Mouse (Mus musculus) gastrocnemius, adult 18-20 months (tissue): Measurements from ENCODE around the gene Sept10. TPM values are rescaled to one million over a fixed set of nuclear protein-coding genes. Genes with fewer than 3 reads are reported as not detected.

ENCODE experiments used
- DNase-seq: peaks from one replicate; pipeline ENCODE4 v3.0.0; 2021; ENCODE audit warnings: low spot score
- long read RNA-seq, 2 experiments: library from polyadenylated mRNA; stranded (forward); transcript quantifications; one replicate each; pipeline ENCODE4 v2.0.0; 2021
- total RNA-seq, 2 experiments: library from RNA; stranded (reverse); gene quantifications; 2 replicates each; pipeline ENCODE4 v1.2.3; 2021

The Sept10 gene
- total RNA-seq, result 1 to 10 TPM; 6.5 to 8.5 TPM
- long read RNA-seq, experiment 1, partial matches to known transcripts, result 0 of 2 reads
- long read RNA-seq, experiment 1, other reads (novel, unspliced or antisense), result 0 of 2 reads
- long read RNA-seq, experiment 2, partial matches to known transcripts, result 1 of 2 reads
- long read RNA-seq, experiment 2, other reads (novel, unspliced or antisense), result 1 of 2 reads

- peak; percentile 97 for DNase-seq
These were observed at the start of gene Sept10, which contains the start of gene Sowahc for GRCm38 (mm10) chr10:59221473-59222270. Sept10 (minus strand) TSS chr10:59221847. Sowahc (plus strand) TSS chr10:59221953.

GRCm38 (mm10) chr10:59268754-59269153 is 47.1 kb upstream of the Sept10 start:
- DNase-seq, result no peak

DNA sequence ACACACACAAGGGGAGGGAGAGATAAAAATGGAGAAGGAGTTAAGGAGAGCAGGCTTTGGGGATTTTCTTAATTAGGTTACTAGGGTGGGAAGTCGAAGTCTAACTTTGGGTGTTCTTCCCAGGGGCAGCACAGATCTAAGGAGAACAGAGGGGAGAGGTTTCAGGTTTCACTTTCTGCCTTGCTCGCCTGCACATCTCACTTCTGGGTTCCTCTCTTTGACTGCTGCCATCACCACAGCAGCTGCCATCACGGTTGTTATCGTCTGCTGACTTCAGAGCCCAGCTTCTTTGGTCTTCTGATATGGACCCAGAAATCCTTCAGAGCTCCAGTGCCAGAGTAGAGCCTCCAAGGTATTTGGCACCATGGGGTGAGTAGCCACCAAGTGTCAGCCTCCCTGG is 46.5 kb upstream of the Sept10 start:
- no peak for DNase-seq

GRCm38 (mm10) chr10:59267275-59267674 is 45.6 kb upstream of the Sept10 start:
- DNase-seq, result no peak

DNA sequence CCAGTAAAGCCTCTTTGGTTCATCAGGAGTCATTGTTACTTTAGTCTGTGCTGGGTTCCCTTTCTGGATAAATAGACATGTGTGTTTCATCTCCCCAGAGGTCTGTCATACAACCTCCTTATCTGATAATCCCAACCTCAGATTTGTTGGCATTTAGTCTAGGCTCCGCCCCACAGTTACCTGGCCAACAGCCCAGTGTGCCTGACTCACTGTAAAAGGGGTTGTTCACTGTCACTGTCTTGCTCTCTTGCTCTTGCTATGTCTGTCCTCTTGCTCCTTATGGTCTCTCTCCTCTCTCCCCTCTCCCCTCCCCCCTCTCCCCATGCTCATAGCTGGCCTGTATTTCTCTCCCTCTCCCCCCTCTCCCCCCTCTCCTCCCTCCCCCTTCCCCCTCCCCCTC is 44.5 kb upstream of the Sept10 start:
- no peak for DNase-seq

DNA sequence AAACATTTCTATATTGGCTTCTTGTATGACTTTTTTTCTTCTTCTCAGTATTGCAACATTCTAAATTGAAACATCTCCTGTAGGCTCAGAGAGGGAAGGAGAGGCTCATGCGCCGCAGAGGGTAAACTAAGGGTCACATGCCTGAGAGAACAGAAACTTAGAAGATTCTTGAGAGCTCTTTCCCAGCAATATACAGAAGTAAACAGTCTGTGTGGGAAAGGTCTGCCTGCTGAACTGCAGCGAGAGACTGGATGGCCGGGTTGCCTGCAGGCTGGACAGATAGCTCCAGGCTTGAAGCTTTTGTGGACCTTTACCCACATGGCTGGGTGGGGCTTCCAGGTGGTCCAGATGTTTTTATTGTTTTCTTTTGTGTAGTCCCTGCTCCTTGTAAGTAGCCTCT is 44.0 kb upstream of the Sept10 start:
- no peak for DNase-seq

- no peak for DNase-seq
These were observed 43.4 kb upstream of the Sept10 start for GRCm38 (mm10) chr10:59265067-59265466.

DNA sequence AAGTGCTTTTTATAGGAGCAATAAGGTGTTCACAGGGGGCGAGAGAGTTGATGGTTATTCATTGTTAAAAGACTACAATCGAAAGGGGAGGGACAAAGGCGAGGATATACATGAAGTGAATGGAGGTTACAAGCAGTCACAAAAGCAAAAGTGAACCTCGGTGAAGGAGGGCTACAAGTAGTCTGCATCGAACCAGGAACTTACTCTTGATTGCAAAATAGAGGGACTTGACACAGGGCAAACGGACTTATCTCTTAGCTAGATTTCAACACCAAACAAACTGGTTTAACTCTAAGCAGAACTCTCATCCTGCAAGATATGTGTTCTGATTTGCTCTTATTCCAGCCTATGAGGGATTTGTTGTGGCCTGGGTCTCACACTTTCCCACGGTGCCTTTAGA is 41.3 kb upstream of the Sept10 start:
- DNase-seq, result no peak

- no peak for DNase-seq
These were observed 40.4 kb upstream of the Sept10 start for GRCm38 (mm10) chr10:59262021-59262420.

GRCm38 (mm10) chr10:59261603-59262002 is 40.0 kb upstream of the Sept10 start:
- no peak for DNase-seq

- no peak for DNase-seq
These were observed 37.9 kb upstream of the Sept10 start for GRCm38 (mm10) chr10:59259572-59259971.

GRCm38 (mm10) chr10:59256533-59256932 is 34.9 kb upstream of the Sept10 start:
- DNase-seq, result no peak

- no peak for DNase-seq
These were observed 32.0 kb upstream of the Sept10 start for GRCm38 (mm10) chr10:59253541-59254079.

DNA sequence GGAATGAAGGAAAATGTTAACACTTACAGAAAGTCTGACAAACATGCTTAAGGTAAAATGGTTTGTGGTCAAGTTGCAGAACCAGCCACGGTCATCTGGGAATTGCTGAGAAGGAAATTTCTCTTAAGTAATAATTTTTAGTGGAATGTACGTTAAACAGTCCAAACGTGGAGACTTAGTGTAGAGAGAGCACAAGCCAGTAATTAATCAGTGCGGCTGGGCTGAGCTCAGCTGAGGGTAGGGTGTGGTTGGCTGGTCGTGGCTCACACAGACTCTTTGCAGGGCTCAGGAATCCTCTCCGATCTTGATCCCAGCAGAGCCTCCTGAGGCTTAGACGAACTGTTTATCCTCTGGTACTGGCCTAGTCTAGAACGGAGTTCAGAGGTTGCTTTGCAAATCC is 30.7 kb upstream of the Sept10 start:
- DNase-seq, result no peak

GRCm38 (mm10) chr10:59251980-59252379 is 30.3 kb upstream of the Sept10 start:
- DNase-seq, result no peak

DNA sequence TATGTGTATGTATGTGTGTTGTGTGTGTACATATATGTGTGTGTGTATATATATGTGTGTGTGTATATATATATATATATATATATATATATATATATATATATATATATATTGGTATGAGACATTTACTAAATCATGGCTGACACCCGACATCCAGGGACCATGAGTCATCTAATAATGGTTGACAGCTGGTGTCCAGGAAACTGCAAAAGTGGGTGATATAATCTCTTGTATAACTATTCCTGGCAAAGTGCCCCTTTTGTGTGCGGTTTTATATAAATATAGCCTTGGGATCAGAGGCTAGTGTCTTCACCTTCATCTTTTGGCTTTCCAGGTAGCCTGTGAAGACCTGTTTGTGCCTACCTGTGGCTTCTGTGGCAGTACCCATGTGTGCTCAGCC is 29.0 kb upstream of the Sept10 start:
- no peak for DNase-seq

DNA sequence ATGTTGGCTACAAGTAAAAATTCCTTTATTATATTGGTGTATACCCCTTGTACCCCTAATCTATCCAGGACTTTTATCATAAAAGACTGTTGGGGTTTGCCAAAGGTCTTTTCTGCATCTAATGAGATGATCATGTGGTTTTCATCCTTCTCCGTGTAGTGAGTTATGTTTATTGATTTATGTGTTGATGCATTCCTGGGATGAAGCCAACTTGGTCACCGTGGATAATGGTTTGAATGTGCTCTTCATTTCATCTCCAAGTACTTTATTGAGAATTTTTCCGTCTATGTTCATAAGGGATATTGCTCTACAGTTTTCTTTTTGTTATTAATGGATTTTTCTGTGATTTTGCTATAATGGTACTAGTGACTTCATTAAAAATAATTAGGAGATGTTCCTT is 27.9 kb upstream of the Sept10 start:
- no peak for DNase-seq

GRCm38 (mm10) chr10:59241141-59241541 is 19.5 kb upstream of the Sept10 start:
- DNase-seq, result no peak

- no peak for DNase-seq
These were observed 16.1 kb upstream of the Sept10 start for GRCm38 (mm10) chr10:59237757-59238156.

DNA sequence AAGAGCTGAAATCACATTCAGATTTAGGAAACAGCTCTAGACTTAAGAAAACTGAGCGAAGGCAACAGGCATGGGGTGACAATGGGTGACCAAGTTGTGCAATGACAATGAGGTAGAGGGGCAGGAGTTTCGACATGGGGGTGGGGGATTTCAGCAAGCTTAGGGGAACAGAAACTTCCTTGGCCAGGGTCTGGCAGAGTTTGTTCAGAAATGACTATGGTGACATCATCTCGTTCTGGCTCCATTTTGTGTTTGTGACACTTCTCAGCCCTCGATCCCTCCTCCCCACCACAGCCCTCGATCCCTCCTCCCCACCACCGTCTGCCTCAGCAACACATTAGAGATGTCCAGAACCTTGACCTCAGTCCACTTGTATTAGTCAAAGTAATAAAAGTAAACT is 14.8 kb upstream of the Sept10 start:
- DNase-seq, result no peak

DNA sequence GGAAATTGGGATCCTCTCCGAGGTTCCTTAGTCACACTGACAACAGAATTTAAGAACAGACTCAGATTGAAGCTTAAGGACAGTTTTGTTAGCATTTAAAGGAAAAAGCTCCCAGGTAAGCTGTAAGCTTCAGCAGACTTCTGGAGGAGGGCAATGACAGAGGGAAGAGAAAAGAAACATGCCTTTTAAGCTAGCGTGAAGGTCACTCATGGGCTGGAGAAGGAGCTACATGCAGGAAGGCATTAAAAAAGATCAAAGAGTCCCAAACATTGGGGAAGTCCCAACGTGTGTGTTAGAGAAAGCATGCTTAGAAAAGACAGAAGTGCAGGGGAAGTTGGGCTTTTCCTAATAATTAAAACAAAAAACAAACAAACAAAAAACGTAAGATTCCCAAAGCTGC is 14.2 kb upstream of the Sept10 start:
- no peak for DNase-seq

GRCm38 (mm10) chr10:59235227-59235626 is 13.6 kb upstream of the Sept10 start:
- DNase-seq, result no peak
